Mouse (Mus musculus): ENCODE data around the gene Clec2i.
"Not testable (repeated sequence)": the region's sequence is repeated elsewhere in the genome, so short reads cannot be mapped to it uniquely, and the experiment has no call there.

- TF ChIP-seq CTCF (IDR thresholded peaks at IDR 0.05; ENCODE audit: low read depth); EP300 (optimal IDR thresholded peaks at IDR 0.05): not testable (repeated sequence)
These were observed at the start of gene Clec2i for GRCm38 (mm10) chr6:128887091-128887790.
